Mouse (Mus musculus): ENCODE data around the gene Fam206a.

DNA sequence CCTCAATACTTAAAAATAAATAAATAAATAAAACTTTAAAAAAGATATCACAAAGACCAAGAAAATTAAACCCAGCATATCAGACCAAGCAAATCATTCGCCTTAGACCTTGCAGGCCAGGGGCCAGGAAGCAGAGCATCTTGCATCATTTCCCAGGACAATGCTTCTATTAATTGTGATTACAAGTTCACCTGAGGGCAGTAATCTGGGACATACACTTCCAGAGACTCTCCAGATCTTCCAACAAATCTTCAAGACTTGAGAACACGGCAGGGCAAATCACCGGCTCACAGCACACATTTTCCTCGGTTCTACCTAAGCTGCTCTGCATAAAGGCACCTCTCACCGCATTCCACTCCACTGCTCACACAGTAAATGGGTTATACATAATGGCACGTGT lies 45.9 kb downstream of the Fam206a start:
- TF ChIP-seq POLR2A (IDR thresholded peaks at IDR 0.05; ENCODE audit: extremely low read depth, insufficient read depth, low read length) (no peak), CTCF (IDR thresholded peaks at IDR 0.05; ENCODE audit: low read depth, low read length) (no peak)
